Mouse (Mus musculus) hindbrain, postnatal 0 days (tissue): ENCODE measurements at regions not wholly inside any gene's neighbourhood (a gene's known extent, or its start where the extent isn't known, plus 50 kb on each side); places are given as distances from the start of the nearest gene placed in this dataset.

Experiments used
- ATAC-seq: fragments of 200-750 bp; cut with Nextera tagmentation; 2 replicates; pipeline ENCODE4 v1.8.0; 2017; ENCODE audit warnings: mild to moderate bottlenecking, moderate TSS enrichment, moderate library complexity
- DNase-seq: peaks from one replicate; pipeline ENCODE4 v3.0.0-alpha.2; 2015; ENCODE audit warnings: low spot score
- H3K27ac ChIP-seq: fragments of 300-500 bp; sonication (generic); 2 replicates; pipeline ENCODE4 v1.5.1; 2014; ENCODE audit warnings: mild to moderate bottlenecking
- H3K27me3 ChIP-seq: fragments of 300-500 bp; sonication (generic); 2 replicates; pipeline ENCODE4 v1.6.1; 2014; ENCODE audit warnings: low read length, mixed read lengths; ENCODE audit not compliant: insufficient read depth
- H3K36me3 ChIP-seq: fragments of 300-500 bp; sonication (generic); 2 replicates; pipeline ENCODE4 v1.6.1; 2014; ENCODE audit warnings: low read length, mixed read lengths; ENCODE audit not compliant: insufficient read depth
- H3K4me1 ChIP-seq: fragments of 300-500 bp; sonication (generic); 2 replicates; pipeline ENCODE4 v1.6.1; 2014; ENCODE audit warnings: antibody characterized with exemption, low read length, mixed read lengths; ENCODE audit not compliant: insufficient read depth
- H3K4me2 ChIP-seq: fragments of 300-500 bp; sonication (generic); 2 replicates; pipeline ENCODE4 v1.6.1; 2014; ENCODE audit warnings: low read depth, mild to moderate bottlenecking, low read length, moderate library complexity, mixed read lengths
- H3K4me3 ChIP-seq: fragments of 300-500 bp; sonication (generic); 2 replicates; pipeline ENCODE4 v1.5.1; 2014; ENCODE audit warnings: low read length
- H3K9ac ChIP-seq: fragments of 300-500 bp; sonication (generic); replicated peaks from 2 replicates; pipeline ENCODE4 v1.6.1; 2014; ENCODE audit warnings: mild to moderate bottlenecking, low read length, moderate library complexity, mixed read lengths
- H3K9me3 ChIP-seq: fragments of 300-500 bp; sonication (generic); 2 replicates; pipeline ENCODE4 v1.6.1; 2016; ENCODE audit warnings: low read length, mixed read lengths
- CTCF ChIP-seq: IDR thresholded peaks from 2 replicates; pipeline ENCODE4 v1.5.1; 2016; ENCODE audit warnings: antibody characterized with exemption, control low read depth, low read depth
- WGBS: fragments of 180-500 bp; shearing (Covaris S2); extraction: QIAGEN DNeasy Blood & Tissue Kit; methylation state at CpG from one replicate; pipeline ENCODE4 v1.1.7; 2014; 5-methylcytosine and 5-hydroxymethylcytosine counted together

DNA sequence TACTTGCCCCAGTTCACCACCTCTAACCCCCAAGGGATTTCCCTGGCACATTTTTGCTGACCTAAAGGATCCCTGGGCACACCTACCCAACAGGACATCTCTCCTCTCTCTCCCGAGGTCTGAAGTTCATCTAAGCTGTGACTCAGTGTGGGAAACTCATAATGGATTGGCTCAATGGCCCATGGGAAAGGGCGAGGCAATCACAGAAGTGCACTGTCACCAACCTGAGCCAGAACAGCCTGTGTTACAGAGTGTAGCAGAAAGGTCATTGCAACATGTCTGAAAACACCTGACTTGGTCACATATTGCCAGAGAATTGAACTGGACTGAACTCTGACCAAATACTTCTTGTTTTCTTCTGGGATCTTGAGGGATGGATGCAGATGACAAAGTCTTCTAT, 89.2 kb upstream of the Jun start:
- no peaks in the 10 kb centered on the region for H3K36me3 ChIP-seq
- H3K9ac ChIP-seq = no peak overlapping the region
- WGBS = 86% methylated on average over 2 of the region's 2 CpGs
- H3K4me1 ChIP-seq = peaks cover 6% of the 10 kb centered on the region; the same call in 1 of the 2 replicates
- H3K4me2 ChIP-seq = no peak overlapping the region
- no peak overlapping the region for H3K4me3 ChIP-seq
- H3K27ac ChIP-seq = no peak overlapping the region
- no peak for ATAC-seq
- no peaks in the 10 kb centered on the region for H3K9me3 ChIP-seq
- TF ChIP-seq CTCF = no peak
- no peak for DNase-seq
- no peaks in the 10 kb centered on the region for H3K27me3 ChIP-seq

DNA sequence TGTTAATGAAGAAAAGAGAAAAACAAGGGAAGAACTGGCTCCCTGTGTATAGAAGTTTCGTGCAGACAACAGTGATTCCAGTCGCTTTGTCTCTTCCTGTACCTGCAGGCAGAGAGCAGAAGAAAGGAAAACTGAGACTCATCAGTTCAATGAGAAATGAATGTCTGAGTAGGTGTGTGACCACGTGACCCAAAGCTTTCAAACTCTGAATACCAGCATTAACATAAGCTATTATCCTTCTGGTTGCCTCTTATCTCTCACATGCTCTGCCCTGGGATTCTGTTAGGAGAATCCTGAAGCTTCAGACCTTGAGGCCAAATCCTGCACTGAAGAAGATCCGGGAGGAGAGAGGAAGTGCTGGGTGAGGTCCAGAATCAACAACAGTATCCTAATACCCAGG, 91.1 kb upstream of the Jun start:
- Histone ChIP-seq H3K4me3 (no peak overlapping the region), H3K36me3 (no peaks in the 10 kb centered on the region), H3K9me3 (no peaks in the 10 kb centered on the region), H3K27me3 (no peaks in the 10 kb centered on the region), H3K9ac (no peak overlapping the region), H3K4me2 (no peak overlapping the region), H3K27ac (no peak overlapping the region), H3K4me1 (no peaks in the 10 kb centered on the region)
- ATAC-seq = no peak
- no peak for DNase-seq
- 81% methylated on average over 4 of the region's 4 CpGs for WGBS
- no peak for TF ChIP-seq CTCF

- WGBS = 96% methylated on average over 5 of the region's 5 CpGs
- TF ChIP-seq CTCF = no peak
Observed at GRCm38 (mm10) chr4:95143668-95144067, 91.6 kb upstream of the Jun start.

DNA sequence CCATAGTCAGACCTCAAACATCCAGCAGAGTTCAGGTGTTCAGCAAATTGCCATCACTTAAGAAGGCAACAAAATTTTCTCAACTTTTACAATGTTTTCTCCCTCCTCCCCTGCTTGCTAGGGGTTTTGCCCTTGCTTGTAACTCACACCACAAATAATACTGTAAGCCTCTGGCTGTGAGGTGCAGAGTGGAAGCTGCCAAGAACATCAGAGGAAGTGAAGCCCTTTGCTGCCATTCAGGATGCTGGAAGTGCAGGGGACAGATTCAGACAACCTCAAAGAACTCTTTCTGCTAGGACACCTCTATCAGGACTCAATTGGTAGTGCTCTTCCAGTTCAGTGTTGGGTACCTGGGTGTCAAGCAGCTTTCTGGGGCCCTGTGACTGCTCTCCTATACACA, 92.4 kb upstream of the Jun start:
- Histone ChIP-seq H3K9me3 (no peaks in the 10 kb centered on the region), H3K9ac (no peak overlapping the region), H3K4me3 (no peak overlapping the region), H3K4me2 (no peak overlapping the region), H3K36me3 (no peaks in the 10 kb centered on the region), H3K27ac (no peak overlapping the region), H3K27me3 (no peaks in the 10 kb centered on the region), H3K4me1 (no peaks in the 10 kb centered on the region)
- ATAC-seq (no peak), DNase-seq (no peak)
- no peak for TF ChIP-seq CTCF

More at GRCm38 (mm10) chr4:95143668-95144067, 91.6 kb upstream of the Jun start:
- no peak for DNase-seq
- Histone ChIP-seq H3K4me3 (no peak overlapping the region), H3K4me2 (no peak overlapping the region), H3K27me3 (no peaks in the 10 kb centered on the region), H3K4me1 (no peaks in the 10 kb centered on the region), H3K36me3 (no peaks in the 10 kb centered on the region), H3K27ac (no peak overlapping the region), H3K9me3 (no peaks in the 10 kb centered on the region), H3K9ac (no peak overlapping the region)
- no peak for ATAC-seq

DNA sequence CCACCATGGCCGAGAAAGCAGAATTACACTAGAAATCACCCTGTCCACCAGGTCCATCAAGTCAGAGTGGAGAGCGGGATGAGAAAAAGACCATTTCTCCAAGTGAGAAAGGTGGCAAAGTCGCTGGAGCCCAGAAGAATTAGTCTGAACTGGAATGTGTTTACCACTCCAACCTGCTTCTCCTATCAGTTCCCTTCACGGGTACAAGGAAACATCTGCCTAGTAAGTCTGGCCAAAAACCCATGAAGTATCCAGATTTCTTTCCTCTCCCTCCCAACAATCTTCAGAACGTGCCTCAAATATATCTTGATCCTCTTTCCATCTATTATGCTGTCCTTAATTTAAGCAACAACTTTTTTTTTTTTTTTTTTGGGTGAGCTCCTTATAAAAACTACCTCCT, 94.2 kb upstream of the Jun start:
- DNase-seq = no peak
- no peak for ATAC-seq
- Histone ChIP-seq H3K9me3 (no peaks in the 10 kb centered on the region), H3K4me2 (no peak overlapping the region), H3K4me3 (no peak overlapping the region), H3K27me3 (no peaks in the 10 kb centered on the region), H3K4me1 (no peaks in the 10 kb centered on the region), H3K27ac (no peak overlapping the region), H3K36me3 (no peaks in the 10 kb centered on the region), H3K9ac (no peak overlapping the region)
- WGBS = 90% methylated on average over 5 of the region's 5 CpGs
- TF ChIP-seq CTCF = no peak

GRCm38 (mm10) chr4:95148665-95149064, 96.6 kb upstream of the Jun start:
- no peak overlapping the region for H3K27ac ChIP-seq
- H3K9ac ChIP-seq = no peak overlapping the region
- H3K4me3 ChIP-seq = no peak overlapping the region
- no peak for TF ChIP-seq CTCF
- no peaks in the 10 kb centered on the region for H3K9me3 ChIP-seq
- WGBS = 45% methylated on average over 1 of the region's 1 CpGs
- no peaks in the 10 kb centered on the region for H3K36me3 ChIP-seq
- no peak for DNase-seq
- H3K4me1 ChIP-seq = 0 out of 2 replicates have a peak, but pooled peaks cover 1% of the 10 kb centered on the region
- no peak for ATAC-seq
- no peaks in the 10 kb centered on the region for H3K27me3 ChIP-seq
- no peak overlapping the region for H3K4me2 ChIP-seq

- 84% methylated on average over 8 of the region's 8 CpGs for WGBS
- H3K27me3 ChIP-seq = no peaks in the 10 kb centered on the region
- no peak overlapping the region for H3K9ac ChIP-seq
- DNase-seq (no peak), ATAC-seq (no peak)
- no peak overlapping the region for H3K27ac ChIP-seq
- no peak overlapping the region for H3K4me2 ChIP-seq
- no peak overlapping the region for H3K4me3 ChIP-seq
- H3K9me3 ChIP-seq = no peaks in the 10 kb centered on the region
- TF ChIP-seq CTCF = no peak
- 0 out of 2 replicates have a peak, but pooled peaks cover 5% of the 10 kb centered on the region for H3K4me1 ChIP-seq
- no peaks in the 10 kb centered on the region for H3K36me3 ChIP-seq
Observed at GRCm38 (mm10) chr4:95151678-95152077, 99.7 kb upstream of the Jun start.
